Mouse (Mus musculus): ENCODE measurements around the gene Rapgef5. TPM values are rescaled to one million over a fixed set of nuclear protein-coding genes. Genes with fewer than 3 reads are reported as not detected.

Rapgef5 gene
- total RNA-seq, 2 experiments from 2014 or later: 149 to 189 TPM

DNA sequence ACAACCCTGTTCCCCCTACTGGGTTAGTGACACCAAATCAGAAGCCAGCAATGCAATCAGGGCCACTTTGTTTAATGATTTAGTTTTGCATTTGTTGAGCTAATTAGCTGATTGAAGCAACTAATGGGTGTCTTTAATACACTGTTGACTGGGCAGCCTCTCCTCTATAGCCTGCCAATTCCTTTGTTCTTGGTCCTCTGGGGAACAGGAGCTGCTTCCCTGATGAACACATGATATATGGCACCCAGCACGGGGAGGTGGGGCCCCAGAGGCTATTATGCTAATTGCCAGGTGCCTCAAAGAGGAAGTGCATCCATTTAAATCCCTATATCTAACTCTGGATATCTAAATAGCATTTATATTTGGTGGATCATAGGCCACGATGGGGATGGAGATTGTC, 111.0 kb downstream of the Rapgef5 start:
- TF ChIP-seq CTCF (IDR thresholded peaks at IDR 0.05): no peak
- no peak for DNase-seq (ENCODE audit: extremely low spot score in 1 of 2, low spot score in 2 of 2)
- Histone ChIP-seq H3K27ac (no peak overlapping the region), H3K4me3 (no peak overlapping the region)
- intact Hi-C loops (cut with DNase I): no loop called here

DNA sequence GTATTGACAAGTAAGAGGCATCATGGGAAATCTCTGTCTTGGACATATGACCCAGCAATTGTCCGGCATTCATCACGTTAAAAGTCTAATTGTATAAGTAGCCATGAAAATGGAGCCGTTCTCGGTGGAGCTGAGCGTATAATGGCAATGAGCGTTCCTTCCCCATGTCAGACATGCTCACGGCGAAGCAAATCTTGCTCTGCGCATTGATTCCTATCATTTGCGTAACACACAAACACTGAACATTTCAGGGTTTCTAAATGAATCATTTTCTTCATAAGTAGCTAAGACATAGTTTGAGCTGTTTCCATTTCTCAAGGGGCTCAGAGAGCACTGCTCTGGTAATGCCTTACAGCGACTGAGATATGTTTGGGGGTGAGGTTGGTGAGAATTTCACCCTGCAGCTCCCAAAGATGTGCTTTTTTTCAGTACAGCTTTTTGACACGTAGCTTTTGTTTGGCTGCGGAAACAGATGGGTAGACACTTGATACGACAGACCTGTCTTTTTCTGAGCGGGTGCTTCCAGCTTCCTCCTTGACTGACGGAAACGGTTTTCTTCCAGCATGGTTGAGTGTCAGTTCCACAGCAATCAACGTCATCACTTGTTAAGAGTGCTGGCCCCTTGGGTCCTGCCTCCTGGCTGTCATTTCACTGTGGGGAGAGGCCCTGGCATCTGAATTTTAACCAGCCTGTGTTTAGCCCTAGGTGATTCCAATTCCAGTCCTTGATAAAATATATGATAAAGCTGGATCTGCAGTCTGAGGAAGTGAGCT, 112.2 kb downstream of the Rapgef5 start:
- Histone ChIP-seq H3K27ac (no peak overlapping the region), H3K4me3 (no peak overlapping the region)
- intact Hi-C loops (cut with DNase I): no loop called here
- TF ChIP-seq CTCF (IDR thresholded peaks at IDR 0.05): no peak
- no peak for DNase-seq (ENCODE audit: extremely low spot score in 1 of 2, low spot score in 2 of 2)

DNA sequence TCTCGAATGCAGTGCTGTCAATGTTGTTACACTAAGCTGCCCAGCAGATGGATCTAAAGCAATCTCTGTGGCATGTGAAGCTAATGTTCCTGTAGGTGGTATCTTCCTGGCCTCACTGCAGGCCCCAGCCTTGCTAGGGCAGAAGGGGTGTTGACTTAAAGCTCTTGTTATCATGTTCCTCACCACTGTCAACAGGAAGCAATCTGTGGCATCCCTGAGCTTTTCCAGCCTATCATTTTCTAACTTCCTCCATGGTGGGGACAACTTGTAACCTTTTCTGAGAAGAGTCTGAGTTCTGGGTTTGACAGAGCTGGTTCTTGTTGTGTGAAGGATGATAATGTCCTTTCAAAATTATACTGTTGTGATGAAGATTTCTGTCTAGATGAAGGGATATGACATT, 115.9 kb downstream of the Rapgef5 start:
- H3K4me3 ChIP-seq: no peak overlapping the region
- DNase-seq (ENCODE audit: extremely low spot score in 1 of 2, low spot score in 2 of 2): no peak
- TF ChIP-seq CTCF (IDR thresholded peaks at IDR 0.05): no peak; the same call in 1 of the 2 replicates
- intact Hi-C loops (cut with DNase I): no loop called here
- peak overlapping the region; percentile 51; the same call in 1 of the 2 replicates for H3K27ac ChIP-seq

DNA sequence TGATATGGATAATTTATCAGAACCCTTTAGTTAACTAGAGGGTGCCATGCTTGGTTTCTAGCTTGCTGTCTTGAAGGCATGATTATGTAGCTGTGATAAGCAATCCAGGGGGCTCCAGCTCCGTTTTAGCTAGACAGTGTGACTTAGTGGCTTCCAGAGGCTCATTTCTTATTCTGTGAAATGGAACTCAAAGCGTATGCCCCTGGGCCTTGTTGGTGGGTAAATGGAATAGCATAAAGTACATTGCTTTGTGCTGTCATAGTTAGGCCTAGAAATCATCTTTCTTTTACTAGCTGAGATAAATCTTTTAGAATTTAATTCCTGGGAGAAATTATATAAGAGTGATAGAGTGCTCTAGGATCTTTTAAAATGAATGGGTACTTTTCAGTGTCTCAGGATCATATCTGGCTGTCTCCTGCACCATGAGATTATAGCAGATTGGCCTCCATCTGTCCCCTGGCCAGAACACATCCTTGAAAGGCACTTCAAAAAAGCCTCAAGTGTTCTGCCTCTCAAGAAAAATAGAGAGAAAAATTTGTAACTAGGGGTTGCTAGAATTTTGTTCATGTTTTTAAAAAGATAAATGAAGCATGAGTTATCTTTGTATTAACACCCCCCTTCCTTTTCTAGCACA, 120.0 kb downstream of the Rapgef5 start:
- Histone ChIP-seq H3K27ac (peak overlapping the region; percentile 51; the same call in 1 of the 2 replicates), H3K4me3 (no peak overlapping the region)
- intact Hi-C loops (cut with DNase I): loop anchor here (2.0 kb wide), 1 partner anchor 25 kb away; no protein-coding TSS in a partner anchor
- no peak for DNase-seq (ENCODE audit: extremely low spot score in 1 of 2, low spot score in 2 of 2)
- no peak for TF ChIP-seq CTCF (IDR thresholded peaks at IDR 0.05)

DNA sequence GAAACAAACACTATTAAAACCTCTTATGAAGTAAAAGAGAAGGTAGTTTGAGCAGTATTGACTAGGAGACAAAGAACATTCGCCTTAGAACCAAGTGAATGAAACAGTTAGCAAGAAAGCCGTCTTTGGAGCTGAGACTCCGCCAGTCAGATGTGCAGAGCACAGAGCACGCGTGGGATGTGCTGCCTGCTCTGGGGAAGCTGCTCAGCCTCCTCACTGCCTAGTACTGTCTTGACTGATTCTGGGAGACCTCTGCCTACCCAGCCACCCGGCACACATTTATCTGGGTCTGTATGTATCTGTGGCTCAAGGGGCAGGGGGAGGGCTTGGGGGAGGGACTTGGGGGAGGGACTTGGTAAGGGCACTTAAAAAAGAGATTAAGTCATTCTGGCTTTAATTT, 120.7 kb downstream of the Rapgef5 start:
- Histone ChIP-seq H3K27ac (no peak overlapping the region), H3K4me3 (no peak overlapping the region)
- intact Hi-C loops (cut with DNase I): loop anchor here (2.0 kb wide), 1 partner anchor 24 kb away; no protein-coding TSS in a partner anchor
- TF ChIP-seq CTCF (IDR thresholded peaks at IDR 0.05): no peak
- DNase-seq (ENCODE audit: extremely low spot score in 1 of 2, low spot score in 2 of 2): peak; percentile 42 to 58

DNA sequence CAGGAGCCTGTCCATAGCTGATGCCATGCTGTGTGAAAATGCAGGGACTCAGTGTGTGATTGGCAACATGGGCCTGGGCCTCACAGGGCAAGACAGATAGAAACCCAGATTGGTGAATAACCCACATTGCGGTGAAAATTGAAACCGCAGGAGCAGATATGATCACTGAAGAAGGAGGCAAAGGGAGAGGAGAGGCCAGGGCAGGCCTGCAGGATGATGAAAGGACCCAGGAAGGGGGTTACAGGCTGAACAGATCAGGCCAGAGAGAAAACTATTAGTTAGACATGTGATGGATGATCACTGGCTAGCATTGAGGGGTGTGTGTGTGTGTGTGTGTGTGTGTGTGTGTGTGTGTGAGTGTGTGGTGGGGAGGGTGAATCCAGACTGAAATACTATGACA, 122.6 kb downstream of the Rapgef5 start:
- no peak overlapping the region for H3K4me3 ChIP-seq
- no peak for TF ChIP-seq CTCF (IDR thresholded peaks at IDR 0.05)
- intact Hi-C loops (cut with DNase I): no loop called here
- no peak overlapping the region for H3K27ac ChIP-seq
- no peak for DNase-seq (ENCODE audit: extremely low spot score in 1 of 2, low spot score in 2 of 2)

DNA sequence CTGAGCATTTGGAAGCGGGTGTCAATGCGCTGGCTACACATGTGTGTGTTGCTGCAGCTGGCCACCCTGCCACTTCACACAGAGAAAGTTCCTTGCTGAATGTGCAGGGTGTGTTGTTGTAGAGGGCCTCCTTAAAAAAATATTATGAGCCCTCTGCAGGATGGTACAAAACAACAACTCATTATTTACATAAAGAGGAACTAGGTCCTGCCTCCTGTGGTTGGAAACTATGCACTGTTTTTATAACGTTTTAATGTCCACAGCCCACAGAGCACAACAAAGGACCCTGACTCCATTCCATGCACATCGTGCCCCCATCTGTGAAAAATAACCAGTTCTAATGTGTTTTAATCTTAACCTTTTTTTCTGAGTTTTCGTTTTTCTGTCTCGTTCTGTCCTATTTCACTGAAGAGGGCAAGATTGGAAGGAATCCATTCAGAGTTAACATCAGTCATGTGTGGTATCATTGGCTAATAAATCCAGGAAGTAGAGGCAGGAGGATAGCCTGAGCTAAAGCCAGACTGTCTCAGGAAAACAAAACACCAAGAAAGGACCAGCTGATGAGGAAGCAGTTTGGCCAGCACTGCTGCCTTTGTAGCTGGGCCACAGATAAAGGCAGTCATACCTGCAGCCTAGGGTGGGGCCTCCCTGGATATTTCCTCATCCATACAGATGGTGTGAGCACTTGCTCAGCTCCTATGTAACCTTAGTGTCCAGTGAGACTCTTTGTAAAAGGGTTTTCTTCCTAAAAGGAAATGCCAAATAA, 123.3 kb downstream of the Rapgef5 start:
- TF ChIP-seq CTCF (IDR thresholded peaks at IDR 0.05): no peak; the same call in 1 of the 2 replicates
- no peak for DNase-seq (ENCODE audit: extremely low spot score in 1 of 2, low spot score in 2 of 2)
- no peak overlapping the region for H3K4me3 ChIP-seq
- intact Hi-C loops (cut with DNase I): no loop called here
- H3K27ac ChIP-seq: no peak overlapping the region

DNA sequence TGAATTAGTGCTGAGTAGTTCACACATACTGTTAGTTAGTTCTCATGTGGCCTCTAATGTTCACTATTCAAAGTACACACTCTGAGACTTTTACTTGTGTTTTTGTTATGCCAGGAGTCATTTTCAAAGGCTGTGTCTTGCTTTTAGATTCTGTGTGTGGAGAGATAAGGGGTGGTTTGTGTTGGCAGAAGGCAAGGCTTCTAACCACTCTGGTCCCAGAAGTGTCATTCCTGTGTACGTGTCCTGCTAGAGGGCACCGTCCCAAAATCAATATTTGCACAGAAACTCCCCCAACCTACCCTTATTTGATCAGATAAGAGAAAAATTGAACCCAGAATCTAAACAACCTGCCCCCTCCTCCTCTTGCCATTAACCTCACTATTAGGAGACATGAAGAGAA, 126.2 kb downstream of the Rapgef5 start:
- DNase-seq (ENCODE audit: extremely low spot score in 1 of 2, low spot score in 2 of 2): no peak
- H3K27ac ChIP-seq: no peak overlapping the region
- intact Hi-C loops (cut with DNase I): no loop called here
- no peak overlapping the region for H3K4me3 ChIP-seq
- no peak for TF ChIP-seq CTCF (IDR thresholded peaks at IDR 0.05)

DNA sequence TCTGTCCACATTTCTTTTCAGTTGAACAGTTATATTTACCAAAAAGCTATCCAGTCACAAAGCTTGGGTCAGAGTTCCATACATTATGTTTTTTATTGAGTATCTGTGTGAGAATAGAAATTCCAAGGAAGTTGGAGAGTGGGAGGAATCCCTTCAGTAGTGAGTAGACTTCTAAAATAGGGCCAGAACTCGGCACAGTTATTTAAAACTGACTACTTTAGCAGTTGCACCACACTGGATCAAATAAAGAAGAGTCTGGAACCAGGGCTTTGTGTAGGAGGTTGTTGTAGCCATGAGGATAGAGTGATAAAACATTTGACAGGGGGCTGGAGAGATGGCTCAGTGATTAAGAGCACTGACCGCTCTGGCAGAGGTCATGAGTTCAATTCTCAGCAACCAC, 129.5 kb downstream of the Rapgef5 start:
- DNase-seq (ENCODE audit: extremely low spot score in 1 of 2, low spot score in 2 of 2): no peak
- intact Hi-C loops (cut with DNase I): no loop called here
- H3K27ac ChIP-seq: no peak overlapping the region
- H3K4me3 ChIP-seq: no peak overlapping the region
- TF ChIP-seq CTCF (IDR thresholded peaks at IDR 0.05): no peak

DNA sequence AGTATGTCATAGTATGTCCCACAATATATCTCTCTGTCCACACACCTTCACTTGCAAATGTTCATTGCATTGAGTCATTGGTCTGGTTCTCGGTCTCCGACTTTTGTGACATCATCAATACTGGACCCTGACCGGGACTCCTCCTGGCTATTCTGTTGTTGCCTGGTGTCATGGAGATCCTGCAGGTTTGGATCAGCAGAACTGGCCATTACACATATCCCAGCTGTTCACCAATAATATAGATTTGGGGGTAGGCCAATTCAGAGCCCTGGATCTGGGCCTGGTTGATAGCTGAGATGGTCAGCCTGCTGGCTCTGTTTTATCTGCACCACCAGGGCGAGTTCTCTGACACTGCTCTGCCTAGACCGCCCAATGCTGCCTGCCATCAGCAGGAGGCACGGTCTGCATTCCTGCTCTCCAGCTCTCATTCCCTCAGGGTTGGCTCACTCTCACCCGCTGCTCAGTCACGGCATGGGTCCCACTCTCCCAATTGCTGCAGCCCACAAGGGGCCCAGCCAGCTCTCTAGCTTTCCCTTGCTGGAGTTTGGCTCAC, 137.7 kb downstream of the Rapgef5 start:
- Histone ChIP-seq H3K27ac (no peak overlapping the region), H3K4me3 (no peak overlapping the region)
- no peak for DNase-seq (ENCODE audit: extremely low spot score in 1 of 2, low spot score in 2 of 2)
- TF ChIP-seq CTCF (IDR thresholded peaks at IDR 0.05): no peak
- intact Hi-C loops (cut with DNase I): no loop called here

DNA sequence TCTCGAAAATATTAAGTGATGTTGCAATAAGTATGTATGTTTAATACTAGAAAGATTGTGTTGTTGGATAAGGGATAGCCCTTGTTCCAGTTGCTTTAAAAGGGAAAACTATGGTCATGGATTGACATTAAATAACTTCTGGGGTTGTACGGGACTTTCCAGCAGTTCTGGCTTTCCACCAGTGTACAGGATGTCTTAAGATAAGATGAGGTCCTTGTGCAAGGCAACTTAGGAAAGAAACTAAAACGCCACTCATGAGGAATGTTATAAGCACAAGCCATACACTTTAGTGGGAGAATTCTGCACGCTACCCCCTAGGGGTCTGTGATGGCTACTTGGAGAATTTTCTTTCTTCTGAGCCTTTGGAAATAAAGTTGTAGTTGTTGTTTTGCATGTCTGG, 140.7 kb downstream of the Rapgef5 start:
- DNase-seq (ENCODE audit: extremely low spot score in 1 of 2, low spot score in 2 of 2): no peak
- no peak overlapping the region for H3K4me3 ChIP-seq
- no peak for TF ChIP-seq CTCF (IDR thresholded peaks at IDR 0.05)
- no peak overlapping the region for H3K27ac ChIP-seq
- intact Hi-C loops (cut with DNase I): no loop called here

DNA sequence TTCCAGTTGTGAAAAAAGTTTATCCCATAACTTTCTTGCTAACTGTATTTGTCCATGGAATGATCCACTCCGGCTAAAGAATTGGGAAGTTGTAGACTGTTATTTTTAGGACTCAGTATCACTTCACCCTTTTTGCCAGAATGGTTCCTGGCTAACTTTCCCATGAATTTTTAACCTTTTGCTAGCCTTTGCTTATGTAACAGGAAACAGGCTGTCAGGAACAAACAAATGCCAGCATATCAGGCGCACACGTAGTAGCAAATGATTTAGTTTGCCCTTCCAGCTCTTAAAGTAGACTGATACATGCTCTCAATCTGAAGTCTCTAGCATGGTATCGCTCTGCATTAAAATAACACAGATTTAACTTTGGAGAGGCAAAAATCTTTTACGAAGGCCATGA, 141.5 kb downstream of the Rapgef5 start:
- TF ChIP-seq CTCF (IDR thresholded peaks at IDR 0.05): no peak
- intact Hi-C loops (cut with DNase I): no loop called here
- H3K27ac ChIP-seq: peak overlapping the region; percentile 66; the same call in 1 of the 2 replicates
- no peak for DNase-seq (ENCODE audit: extremely low spot score in 1 of 2, low spot score in 2 of 2)
- no peak overlapping the region for H3K4me3 ChIP-seq
